Mouse (Mus musculus): ENCODE results near the gene Tmed2. TPM values are rescaled to one million over a fixed set of nuclear protein-coding genes. Genes with fewer than 3 reads are reported as not detected.
"Not testable (repeated sequence)": the region's sequence is repeated elsewhere in the genome, so short reads cannot be mapped to it uniquely, and the experiment has no call there.

Gene Tmed2
- polyA plus RNA-seq, 1 experiment = 120 TPM

GRCm38 (mm10) chr5:124592768-124593167 lies 52.3 kb downstream of the Tmed2 start:
- no peak for TF ChIP-seq POLR2A (IDR thresholded peaks at IDR 0.05; ENCODE audit: borderline replicate concordance, insufficient read depth, low read length)
- TF ChIP-seq CTCF (IDR thresholded peaks at IDR 0.05; ENCODE audit: borderline replicate concordance, insufficient read depth, low read depth, low read length) = no peak
- H3K27me3 ChIP-seq (ENCODE audit: control insufficient read depth, insufficient read depth, low read length) = no peaks in the 10 kb centered on the region
- 97% methylated on average over 3 of the region's 3 CpGs for WGBS
- DNase-seq = no peak
- H3K4me1 ChIP-seq (ENCODE audit: control insufficient read depth, insufficient read depth, low read length) = no peaks in the 10 kb centered on the region
- no peak overlapping the region for H3K27ac ChIP-seq (ENCODE audit: insufficient read depth, low read length)
- no peak overlapping the region for H3K4me3 ChIP-seq (replicated peaks; ENCODE audit: insufficient read depth, low read depth, low read length)

- TF ChIP-seq POLR2A (IDR thresholded peaks at IDR 0.05; ENCODE audit: borderline replicate concordance, insufficient read depth, low read length) (peak; percentile 38; the same call in 1 of the 2 replicates), CTCF (IDR thresholded peaks at IDR 0.05; ENCODE audit: borderline replicate concordance, insufficient read depth, low read depth, low read length) (no peak)
- Histone ChIP-seq H3K4me3 (replicated peaks; ENCODE audit: insufficient read depth, low read depth, low read length) (peak overlapping the region; percentile 75), H3K4me1 (ENCODE audit: control insufficient read depth, insufficient read depth, low read length) (no peaks in the 10 kb centered on the region), H3K27ac (ENCODE audit: insufficient read depth, low read length) (no peak overlapping the region), H3K27me3 (ENCODE audit: control insufficient read depth, insufficient read depth, low read length) (no peaks in the 10 kb centered on the region)
- WGBS = 3% methylated on average over 30 of the region's 30 CpGs
- peak; percentile 91 to 97 for DNase-seq
These were observed 58.0 kb downstream of the Tmed2 start for GRCm38 (mm10) chr5:124598224-124599174.

GRCm38 (mm10) chr5:124599726-124600125 lies 59.2 kb downstream of the Tmed2 start:
- not testable (repeated sequence) for H3K27ac ChIP-seq (ENCODE audit: insufficient read depth, low read length); H3K4me1 ChIP-seq (ENCODE audit: control insufficient read depth, insufficient read depth, low read length); DNase-seq; H3K27me3 ChIP-seq (ENCODE audit: control insufficient read depth, insufficient read depth, low read length); H3K4me3 ChIP-seq (replicated peaks; ENCODE audit: insufficient read depth, low read depth, low read length)
- 51% methylated on average over 8 of the region's 8 CpGs for WGBS

Other genes with a start within 250 kb of the Tmed2 start
- 27.2 and 32.6 TPM in 2 replicates for gene Mphosph9, start 212.7 kb upstream of the Tmed2 start, polyA plus RNA-seq (2012; rRNA removed)
- 10.5 and 12.0 TPM in 2 replicates for gene 2810006K23Rik, start 212.6 kb upstream of the Tmed2 start, polyA plus RNA-seq (2012; rRNA removed)
- gene Cdk2ap1, start 177.6 kb upstream of the Tmed2 start, polyA plus RNA-seq (2012; rRNA removed) = 267 and 279 TPM in 2 replicates
- gene Sbno1, start 114.7 kb upstream of the Tmed2 start, polyA plus RNA-seq (2012; rRNA removed) = 48.3 and 50.3 TPM in 2 replicates
- gene Kmt5a, start 100.8 kb upstream of the Tmed2 start, polyA plus RNA-seq (2012; rRNA removed) = 59.1 and 61.6 TPM in 2 replicates
- 18.1 and 18.4 TPM in 2 replicates for gene Rilpl2, start 62.3 kb upstream of the Tmed2 start, polyA plus RNA-seq (2012; rRNA removed)
- gene Snrnp35, start 57.6 kb upstream of the Tmed2 start, polyA plus RNA-seq (2012; rRNA removed) = 12.3 and 13.1 TPM in 2 replicates
- 20.2 and 22.7 TPM in 2 replicates for gene Rilpl1, start 9.3 kb upstream of the Tmed2 start, polyA plus RNA-seq (2012; rRNA removed)
- gene Ddx55, start 12.2 kb downstream of the Tmed2 start, polyA plus RNA-seq (2012; rRNA removed) = 37.9 and 41.6 TPM in 2 replicates
- 36.7 and 38.4 TPM in 2 replicates for gene Eif2b1, start 38.4 kb downstream of the Tmed2 start, polyA plus RNA-seq (2012; rRNA removed)
- 46.0 and 46.1 TPM in 2 replicates for gene Gtf2h3, start 38.4 kb downstream of the Tmed2 start, polyA plus RNA-seq (2012; rRNA removed)
- gene Atp6v0a2, start 87.9 kb downstream of the Tmed2 start, polyA plus RNA-seq (2012; rRNA removed) = 46.0 and 46.9 TPM in 2 replicates
- 0.33 and 0.49 TPM in 2 replicates for gene Dnah10, start 184.4 kb downstream of the Tmed2 start, polyA plus RNA-seq (2012; rRNA removed)

Data from cerebellum, adult 2 months (tissue).